Mouse (Mus musculus) left cerebral cortex, adult 8-10 months (tissue): ENCODE data around the gene Gm14409. TPM values are rescaled to one million over a fixed set of nuclear protein-coding genes. Genes with fewer than 3 reads are reported as not detected.
"Not testable (repeated sequence)": the region's sequence is repeated elsewhere in the genome, so short reads cannot be mapped to it uniquely, and the experiment has no call there.

Experiments used
- DNase-seq, 2 experiments: peaks; one replicate each; pipeline ENCODE4 v3.0.0; 2022; ENCODE audit warnings: low spot score in 2 of 2
- total RNA-seq, 4 experiments: library from RNA; stranded (reverse); gene quantifications; 2 replicates each; pipeline ENCODE4 v1.2.4; 2022

The Gm14409 gene
- 1 to 10 TPM; 2.2 to 3.5 (median 2.6) TPM for total RNA-seq

- not testable (repeated sequence) for DNase-seq
These were observed at the start of gene Gm14409 for GRCm38 (mm10) chr2:177266936-177267335. Gm14409 (minus strand) TSS chr2:177267036.

- not testable (repeated sequence) for DNase-seq
These were observed 42.8 kb upstream of the Gm14409 start for GRCm38 (mm10) chr2:177309627-177310026.

- DNase-seq: not testable (repeated sequence)
These were observed 38.1 kb upstream of the Gm14409 start for GRCm38 (mm10) chr2:177304980-177305379.

GRCm38 (mm10) chr2:177283701-177284100 is 16.9 kb upstream of the Gm14409 start:
- DNase-seq: not testable (repeated sequence)

GRCm38 (mm10) chr2:177277754-177278153 is 10.9 kb upstream of the Gm14409 start:
- not testable (repeated sequence) for DNase-seq

GRCm38 (mm10) chr2:177272237-177272636 is 5.4 kb upstream of the Gm14409 start:
- not testable (repeated sequence) for DNase-seq

- DNase-seq: not testable (repeated sequence)
These were observed 19.4 kb downstream of the Gm14409 start for GRCm38 (mm10) chr2:177247449-177247848.

GRCm38 (mm10) chr2:177230461-177230860 is 36.4 kb downstream of the Gm14409 start:
- not testable (repeated sequence) for DNase-seq

Other genes starting within 250 kb of the Gm14409 start
- 1 to 10 TPM in 3 of 4 experiments, under 1 TPM in 1; 0.61 to 1.7 (median 1.1) TPM for gene Gm14401, start 192.7 kb downstream of the Gm14409 start, total RNA-seq
- gene Gm14410, start 60.6 kb downstream of the Gm14409 start, total RNA-seq: 10 to 100 TPM; 33.9 to 70.7 (median 41.0) TPM
- 1 to 10 TPM; 5.2 to 7.0 (median 5.9) TPM for gene Gm14412, start 57.3 kb upstream of the Gm14409 start, total RNA-seq
- 10 to 100 TPM; 30.3 to 35.8 (median 32.0) TPM for gene Gm14418, start 131.3 kb upstream of the Gm14409 start, total RNA-seq
- gene Zfp970, start 197.7 kb upstream of the Gm14409 start, total RNA-seq: 10 to 100 TPM; 36.5 to 46.5 (median 40.8) TPM
- 10 to 100 TPM; 31.5 to 49.3 (median 44.4) TPM for gene Gm14403, start 231.2 kb upstream of the Gm14409 start, total RNA-seq